Mouse (Mus musculus): Measurements from ENCODE around the gene Mfsd9. TPM values are rescaled to one million over a fixed set of nuclear protein-coding genes. Genes with fewer than 3 reads are reported as not detected.

The Mfsd9 gene
- polyA plus RNA-seq, 1 experiment from 2014 or later = 3.3 TPM

DNA sequence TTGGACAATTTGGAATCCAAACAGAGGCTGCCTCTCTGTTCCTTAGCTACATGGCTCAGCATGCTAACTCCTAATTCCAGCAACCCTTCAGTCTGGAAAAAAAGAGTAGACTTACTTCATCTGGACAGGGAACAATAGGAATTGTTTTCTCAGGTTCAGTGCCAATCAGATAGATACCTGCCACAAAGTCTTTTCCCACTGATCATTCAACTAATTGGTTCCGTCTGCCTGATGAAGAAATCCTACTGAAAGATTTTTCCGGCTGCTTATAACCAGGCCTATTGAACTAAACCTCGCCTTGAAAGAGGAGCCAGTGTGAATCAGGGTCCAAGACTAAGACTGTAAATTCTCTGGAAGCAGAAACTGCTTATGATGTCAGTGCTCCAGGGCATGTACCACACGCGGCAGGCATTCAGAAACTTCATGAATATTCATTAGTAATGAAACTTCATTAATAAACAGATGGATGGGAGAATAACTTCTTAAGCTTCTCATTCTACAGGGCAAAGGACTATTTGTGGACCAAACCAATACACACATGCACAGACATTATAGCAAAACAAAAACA, 737 bp downstream of the Mfsd9 start:
- Histone ChIP-seq H3K4me3 (ENCODE audit: low read depth, low read length) (peak overlapping the region; percentile 54), H3K27me3 (ENCODE audit: control insufficient read depth, insufficient read depth, low read length) (no peaks in the 10 kb centered on the region), H3K4me2 (ENCODE audit: low read depth, low read length, severe bottlenecking) (peak overlapping the region; percentile 74), H3K4me1 (replicated peaks; ENCODE audit: control insufficient read depth, insufficient read depth, low read length) (peaks cover 3% of the 10 kb centered on the region; the same call in 1 of the 2 replicates), H3K9me3 (ENCODE audit: control insufficient read depth, low read length) (no peaks in the 10 kb centered on the region), H3K27ac (ENCODE audit: low read depth, low read length) (no peak overlapping the region), H3K9ac (ENCODE audit: low read length) (peak overlapping the region; percentile 59), H3K36me3 (ENCODE audit: control insufficient read depth, insufficient read depth, low read length) (no peaks in the 10 kb centered on the region)
- no peak for DNase-seq (ENCODE audit: low spot score)
- WGBS = 17% methylated on average over 5 of the region's 5 CpGs
- ATAC-seq (replicated peaks; ENCODE audit: low FRiP score) = peak; percentile 81

DNA sequence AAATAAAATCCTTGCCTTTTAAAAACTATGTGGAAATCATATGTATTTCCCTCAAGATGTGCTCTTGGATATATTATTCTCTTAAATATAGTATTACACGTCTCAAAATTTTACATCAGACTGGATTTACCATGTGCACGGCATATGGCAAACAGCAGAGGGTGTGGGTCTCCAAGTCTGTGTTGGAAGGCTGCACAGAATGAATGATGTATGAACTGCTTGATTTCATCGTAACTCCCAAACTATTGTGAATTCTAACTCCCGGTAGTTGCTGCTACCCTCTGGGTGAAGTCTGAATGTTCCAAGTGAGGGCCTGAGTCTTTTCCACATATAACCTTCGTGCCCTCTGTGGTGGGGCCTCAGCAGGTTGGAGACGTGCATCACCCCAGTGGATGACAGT, 1.5 kb downstream of the Mfsd9 start:
- Histone ChIP-seq H3K27ac (ENCODE audit: low read depth, low read length) (no peak overlapping the region), H3K9ac (ENCODE audit: low read length) (no peak overlapping the region), H3K4me1 (replicated peaks; ENCODE audit: control insufficient read depth, insufficient read depth, low read length) (peaks cover 3% of the 10 kb centered on the region; the same call in 1 of the 2 replicates), H3K4me2 (ENCODE audit: low read depth, low read length, severe bottlenecking) (no peak overlapping the region), H3K27me3 (ENCODE audit: control insufficient read depth, insufficient read depth, low read length) (no peaks in the 10 kb centered on the region), H3K9me3 (ENCODE audit: control insufficient read depth, low read length) (no peaks in the 10 kb centered on the region), H3K4me3 (ENCODE audit: low read depth, low read length) (no peak overlapping the region), H3K36me3 (ENCODE audit: control insufficient read depth, insufficient read depth, low read length) (no peaks in the 10 kb centered on the region)
- no peak for DNase-seq (ENCODE audit: low spot score)
- no peak for ATAC-seq (replicated peaks; ENCODE audit: low FRiP score)
- 91% methylated on average over 6 of the region's 6 CpGs for WGBS

DNA sequence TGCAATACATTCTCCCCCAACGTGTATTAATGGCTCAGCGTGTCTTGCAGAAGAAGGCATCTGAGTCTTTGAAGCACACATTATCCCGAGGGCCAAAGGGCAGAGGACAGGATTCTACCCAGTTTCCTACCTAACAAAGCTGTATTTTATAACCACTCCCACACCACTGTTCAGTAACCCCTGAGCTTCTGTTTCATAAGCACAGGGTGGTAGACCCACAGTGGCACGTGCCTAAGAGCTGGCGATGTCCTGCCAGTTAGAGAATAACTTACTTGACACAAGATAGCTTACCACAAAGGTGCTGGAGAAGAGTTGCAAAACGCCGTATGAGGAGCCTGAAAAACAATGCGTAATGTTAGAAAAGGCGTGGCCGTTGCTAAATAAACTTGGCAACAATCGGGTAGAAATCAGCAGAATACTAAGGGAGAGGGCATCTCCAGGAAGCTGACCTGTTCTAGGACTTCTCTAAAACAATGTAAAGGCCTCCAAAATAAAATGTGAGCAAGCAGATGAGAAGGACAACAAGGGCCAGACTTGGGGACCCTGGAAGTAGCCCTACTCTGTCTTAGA, 4.5 kb downstream of the Mfsd9 start:
- 88% methylated on average over 11 of the region's 11 CpGs for whole genome bisulfite sequencing
- no peak for DNase-seq (ENCODE audit: low spot score)

DNA sequence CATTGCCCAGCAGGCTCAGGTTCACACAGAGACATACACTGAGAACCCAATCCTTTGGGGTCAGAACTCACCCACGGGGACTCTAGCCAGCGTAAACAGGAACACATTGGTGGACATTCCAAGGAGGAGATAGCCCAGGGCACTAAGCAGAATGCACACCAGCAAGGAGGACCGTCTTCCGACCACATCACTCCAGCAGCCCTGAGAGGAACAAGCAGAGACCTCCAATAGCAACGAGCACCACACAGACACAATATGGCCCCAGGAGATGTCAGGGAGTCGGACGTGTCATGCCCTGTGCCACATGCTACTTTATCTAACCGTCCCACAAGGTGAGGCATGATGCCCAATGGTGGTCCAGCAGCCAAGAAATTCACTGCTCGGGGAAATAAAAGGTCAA, 6.2 kb downstream of the Mfsd9 start:
- DNase-seq (ENCODE audit: low spot score) (no peak), ATAC-seq (replicated peaks; ENCODE audit: low FRiP score) (no peak)
- no peak overlapping the region for H3K9ac ChIP-seq (ENCODE audit: low read length)
- H3K4me1 ChIP-seq (replicated peaks; ENCODE audit: control insufficient read depth, insufficient read depth, low read length) = no peaks in the 10 kb centered on the region
- no peak overlapping the region for H3K27ac ChIP-seq (ENCODE audit: low read depth, low read length)
- H3K4me2 ChIP-seq (ENCODE audit: low read depth, low read length, severe bottlenecking) = no peak overlapping the region
- no peaks in the 10 kb centered on the region for H3K36me3 ChIP-seq (ENCODE audit: control insufficient read depth, insufficient read depth, low read length)
- no peaks in the 10 kb centered on the region for H3K27me3 ChIP-seq (ENCODE audit: control insufficient read depth, insufficient read depth, low read length)
- no peak overlapping the region for H3K4me3 ChIP-seq (ENCODE audit: low read depth, low read length)
- no peaks in the 10 kb centered on the region for H3K9me3 ChIP-seq (ENCODE audit: control insufficient read depth, low read length)
- WGBS = 92% methylated on average over 9 of the region's 9 CpGs

More for the DNA sequence above, 4.5 kb downstream of the Mfsd9 start:
- no peak overlapping the region for H3K4me3 ChIP-seq (ENCODE audit: low read depth, low read length)
- no peak overlapping the region for H3K9ac ChIP-seq (ENCODE audit: low read length)
- no peaks in the 10 kb centered on the region for H3K27me3 ChIP-seq (ENCODE audit: control insufficient read depth, insufficient read depth, low read length)
- H3K36me3 ChIP-seq (ENCODE audit: control insufficient read depth, insufficient read depth, low read length) = no peaks in the 10 kb centered on the region
- H3K27ac ChIP-seq (ENCODE audit: low read depth, low read length) = no peak overlapping the region
- no peak overlapping the region for H3K4me2 ChIP-seq (ENCODE audit: low read depth, low read length, severe bottlenecking)
- no peaks in the 10 kb centered on the region for H3K9me3 ChIP-seq (ENCODE audit: control insufficient read depth, low read length)
- no peak for ATAC-seq (replicated peaks; ENCODE audit: low FRiP score)
- peaks cover 3% of the 10 kb centered on the region; the same call in 1 of the 2 replicates for H3K4me1 ChIP-seq (replicated peaks; ENCODE audit: control insufficient read depth, insufficient read depth, low read length)

DNA sequence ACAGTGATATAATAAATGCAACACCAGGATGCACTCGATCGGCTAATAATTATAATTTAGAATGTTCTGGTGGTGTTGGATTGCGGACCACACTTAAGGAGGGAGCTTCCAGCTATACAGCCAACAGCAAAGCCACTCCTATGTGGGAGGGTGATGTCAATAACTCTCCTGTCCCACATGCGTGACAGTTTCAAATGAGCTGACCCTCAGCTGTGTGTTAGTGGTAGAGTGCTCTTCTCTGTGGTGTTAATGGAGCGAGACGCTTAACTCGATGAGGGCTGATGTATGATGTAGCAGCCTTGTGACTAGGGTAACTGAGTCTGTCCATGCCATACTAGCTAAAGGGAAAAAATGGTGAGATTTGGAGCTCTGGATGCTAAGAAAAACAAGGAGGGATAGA, 7.0 kb downstream of the Mfsd9 start:
- no peaks in the 10 kb centered on the region for H3K36me3 ChIP-seq (ENCODE audit: control insufficient read depth, insufficient read depth, low read length)
- no peaks in the 10 kb centered on the region for H3K27me3 ChIP-seq (ENCODE audit: control insufficient read depth, insufficient read depth, low read length)
- WGBS = 95% methylated on average over 7 of the region's 7 CpGs
- no peak overlapping the region for H3K4me3 ChIP-seq (ENCODE audit: low read depth, low read length)
- H3K4me1 ChIP-seq (replicated peaks; ENCODE audit: control insufficient read depth, insufficient read depth, low read length) = no peaks in the 10 kb centered on the region
- no peak overlapping the region for H3K9ac ChIP-seq (ENCODE audit: low read length)
- ATAC-seq (replicated peaks; ENCODE audit: low FRiP score) (no peak), DNase-seq (ENCODE audit: low spot score) (no peak)
- H3K9me3 ChIP-seq (ENCODE audit: control insufficient read depth, low read length) = peaks cover 3% of the 10 kb centered on the region; the same call in 1 of the 2 replicates
- H3K27ac ChIP-seq (ENCODE audit: low read depth, low read length) = no peak overlapping the region
- no peak overlapping the region for H3K4me2 ChIP-seq (ENCODE audit: low read depth, low read length, severe bottlenecking)

DNA sequence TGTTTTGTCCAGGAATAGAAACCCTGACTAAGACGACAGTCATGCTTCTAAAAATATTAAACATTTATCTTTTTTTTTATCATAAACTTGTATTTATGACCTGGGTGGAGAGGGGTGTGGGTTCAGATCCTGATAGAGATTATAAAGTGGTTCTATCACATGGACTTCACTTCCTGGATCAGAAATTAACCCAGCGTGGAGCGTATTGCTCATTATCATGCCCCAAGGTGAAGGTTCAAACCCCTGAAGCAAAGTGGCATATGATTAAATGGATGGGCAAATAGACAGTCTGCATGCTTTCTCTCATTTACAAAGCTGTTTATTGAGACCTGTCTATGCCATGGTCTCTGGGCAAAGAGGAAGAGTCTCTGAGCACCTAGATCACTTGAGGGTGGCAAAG, 13.7 kb downstream of the Mfsd9 start:
- H3K9ac ChIP-seq (ENCODE audit: low read length) = no peak overlapping the region
- ATAC-seq (replicated peaks; ENCODE audit: low FRiP score) (no peak), DNase-seq (ENCODE audit: low spot score) (no peak)
- H3K4me2 ChIP-seq (ENCODE audit: low read depth, low read length, severe bottlenecking) = no peak overlapping the region
- no peaks in the 10 kb centered on the region for H3K27me3 ChIP-seq (ENCODE audit: control insufficient read depth, insufficient read depth, low read length)
- H3K9me3 ChIP-seq (ENCODE audit: control insufficient read depth, low read length) = peaks cover 3% of the 10 kb centered on the region; the same call in 1 of the 2 replicates
- 95% methylated on average over 3 of the region's 3 CpGs for WGBS
- H3K4me1 ChIP-seq (replicated peaks; ENCODE audit: control insufficient read depth, insufficient read depth, low read length) = no peaks in the 10 kb centered on the region
- H3K4me3 ChIP-seq (ENCODE audit: low read depth, low read length) = no peak overlapping the region
- H3K27ac ChIP-seq (ENCODE audit: low read depth, low read length) = no peak overlapping the region
- no peaks in the 10 kb centered on the region for H3K36me3 ChIP-seq (ENCODE audit: control insufficient read depth, insufficient read depth, low read length)

DNA sequence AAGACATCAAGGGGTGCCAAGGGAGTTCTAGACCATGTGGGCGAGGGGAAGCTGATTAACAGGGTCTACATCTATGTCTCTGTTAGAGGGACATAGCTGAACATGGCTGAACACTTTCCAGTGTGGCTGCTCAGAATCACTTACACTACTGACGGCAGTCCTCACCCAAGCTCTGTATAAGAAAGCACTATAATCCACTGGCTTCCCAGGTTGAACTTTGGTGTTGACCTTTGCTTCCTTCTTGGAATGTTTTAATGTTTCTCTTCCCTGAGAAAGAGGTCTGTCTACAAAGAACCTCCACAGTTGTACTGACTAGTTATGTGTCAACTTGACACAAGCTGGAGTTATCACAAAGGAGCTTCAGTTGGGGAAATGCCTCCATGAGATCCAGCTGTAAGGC, 14.4 kb downstream of the Mfsd9 start:
- WGBS = 68% methylated on average over 2 of the region's 2 CpGs
- peaks cover 3% of the 10 kb centered on the region; the same call in 1 of the 2 replicates for H3K9me3 ChIP-seq (ENCODE audit: control insufficient read depth, low read length)

DNA sequence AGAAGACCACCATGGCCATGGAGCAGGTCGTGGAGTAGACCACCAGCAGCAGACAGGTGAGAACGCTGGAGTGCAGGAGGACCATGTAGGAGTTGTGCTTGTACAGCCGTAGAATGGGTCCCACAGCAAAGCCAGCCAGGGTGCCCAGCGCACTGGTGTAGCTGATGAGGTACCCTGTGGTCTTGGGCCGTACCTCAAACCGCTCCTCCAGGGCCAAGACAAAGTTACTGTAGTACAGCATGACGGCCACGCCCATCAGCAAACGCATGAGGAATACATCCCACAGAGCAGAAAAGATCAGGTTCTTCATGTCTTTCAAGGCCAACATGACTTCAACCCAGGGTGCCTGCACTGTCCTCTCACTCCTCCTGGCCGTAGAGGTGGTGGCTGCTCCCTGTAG, 16.4 kb downstream of the Mfsd9 start:
- 94% methylated on average over 10 of the region's 10 CpGs for WGBS
- ATAC-seq (replicated peaks; ENCODE audit: low FRiP score) (no peak), DNase-seq (ENCODE audit: low spot score) (no peak)
- Histone ChIP-seq H3K27me3 (ENCODE audit: control insufficient read depth, insufficient read depth, low read length) (no peaks in the 10 kb centered on the region), H3K27ac (ENCODE audit: low read depth, low read length) (no peak overlapping the region), H3K4me1 (replicated peaks; ENCODE audit: control insufficient read depth, insufficient read depth, low read length) (no peaks in the 10 kb centered on the region), H3K9ac (ENCODE audit: low read length) (no peak overlapping the region), H3K4me2 (ENCODE audit: low read depth, low read length, severe bottlenecking) (no peak overlapping the region), H3K4me3 (ENCODE audit: low read depth, low read length) (no peak overlapping the region), H3K9me3 (ENCODE audit: control insufficient read depth, low read length) (peaks cover 3% of the 10 kb centered on the region; the same call in 1 of the 2 replicates), H3K36me3 (ENCODE audit: control insufficient read depth, insufficient read depth, low read length) (no peaks in the 10 kb centered on the region)

More for the DNA sequence above, 14.4 kb downstream of the Mfsd9 start:
- Histone ChIP-seq H3K27me3 (ENCODE audit: control insufficient read depth, insufficient read depth, low read length) (no peaks in the 10 kb centered on the region), H3K9ac (ENCODE audit: low read length) (no peak overlapping the region), H3K27ac (ENCODE audit: low read depth, low read length) (no peak overlapping the region), H3K4me3 (ENCODE audit: low read depth, low read length) (no peak overlapping the region), H3K4me1 (replicated peaks; ENCODE audit: control insufficient read depth, insufficient read depth, low read length) (no peaks in the 10 kb centered on the region), H3K36me3 (ENCODE audit: control insufficient read depth, insufficient read depth, low read length) (no peaks in the 10 kb centered on the region), H3K4me2 (ENCODE audit: low read depth, low read length, severe bottlenecking) (no peak overlapping the region)
- DNase-seq (ENCODE audit: low spot score) (no peak), ATAC-seq (replicated peaks; ENCODE audit: low FRiP score) (no peak)

DNA sequence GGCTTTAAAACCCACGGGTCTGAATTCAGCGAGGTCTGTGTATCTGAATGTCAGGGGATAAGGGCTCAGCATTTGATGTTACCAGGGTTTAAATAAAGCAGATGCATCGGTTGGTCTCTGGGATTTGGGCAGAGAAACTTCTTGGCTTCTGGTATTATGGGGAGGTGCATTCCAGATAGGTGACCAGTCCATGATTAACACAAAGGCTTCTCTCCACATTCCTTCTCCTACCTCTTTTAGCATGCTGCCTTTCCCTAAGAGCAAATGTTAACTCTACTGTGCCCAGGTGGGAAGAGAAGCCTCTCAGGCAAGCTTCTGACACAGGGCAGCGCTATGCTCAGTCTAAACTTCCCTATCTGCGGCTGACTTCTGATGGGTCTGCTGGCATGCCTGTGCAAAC, 17.3 kb downstream of the Mfsd9 start:
- H3K9ac ChIP-seq (ENCODE audit: low read length) = no peak overlapping the region
- WGBS = 92% methylated on average over 5 of the region's 5 CpGs
- no peaks in the 10 kb centered on the region for H3K36me3 ChIP-seq (ENCODE audit: control insufficient read depth, insufficient read depth, low read length)
- no peak for ATAC-seq (replicated peaks; ENCODE audit: low FRiP score)
- no peak overlapping the region for H3K27ac ChIP-seq (ENCODE audit: low read depth, low read length)
- no peak overlapping the region for H3K4me2 ChIP-seq (ENCODE audit: low read depth, low read length, severe bottlenecking)
- H3K9me3 ChIP-seq (ENCODE audit: control insufficient read depth, low read length) = no peaks in the 10 kb centered on the region
- no peaks in the 10 kb centered on the region for H3K27me3 ChIP-seq (ENCODE audit: control insufficient read depth, insufficient read depth, low read length)
- no peak for DNase-seq (ENCODE audit: low spot score)
- no peaks in the 10 kb centered on the region for H3K4me1 ChIP-seq (replicated peaks; ENCODE audit: control insufficient read depth, insufficient read depth, low read length)
- H3K4me3 ChIP-seq (ENCODE audit: low read depth, low read length) = no peak overlapping the region
